Mouse (Mus musculus) retina, embryonic 14.5 days (tissue): ENCODE results near the gene Hoxd13.

Experiments used
- DNase-seq: peaks from one replicate; pipeline ENCODE4 v3.0.0-alpha.2; 2015; ENCODE audit warnings: low spot score

Hoxd13 gene

DNA sequence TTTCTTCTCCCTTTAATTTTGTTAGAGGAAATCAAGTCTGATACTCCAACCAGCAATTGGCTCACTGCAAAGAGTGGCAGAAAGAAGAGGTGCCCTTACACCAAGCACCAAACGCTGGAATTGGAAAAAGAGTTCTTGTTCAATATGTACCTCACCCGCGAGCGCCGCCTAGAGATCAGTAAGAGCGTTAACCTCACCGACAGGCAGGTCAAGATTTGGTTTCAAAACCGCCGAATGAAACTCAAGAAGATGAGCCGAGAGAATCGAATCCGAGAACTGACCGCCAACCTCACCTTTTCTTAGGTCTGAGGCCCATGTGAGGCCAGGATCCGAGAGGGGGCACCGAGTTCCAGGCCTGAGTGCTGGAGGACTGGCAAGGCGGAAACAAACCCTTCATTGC is 26.0 kb downstream of the Hoxd13 start:
- DNase-seq: peak; percentile 71

DNA sequence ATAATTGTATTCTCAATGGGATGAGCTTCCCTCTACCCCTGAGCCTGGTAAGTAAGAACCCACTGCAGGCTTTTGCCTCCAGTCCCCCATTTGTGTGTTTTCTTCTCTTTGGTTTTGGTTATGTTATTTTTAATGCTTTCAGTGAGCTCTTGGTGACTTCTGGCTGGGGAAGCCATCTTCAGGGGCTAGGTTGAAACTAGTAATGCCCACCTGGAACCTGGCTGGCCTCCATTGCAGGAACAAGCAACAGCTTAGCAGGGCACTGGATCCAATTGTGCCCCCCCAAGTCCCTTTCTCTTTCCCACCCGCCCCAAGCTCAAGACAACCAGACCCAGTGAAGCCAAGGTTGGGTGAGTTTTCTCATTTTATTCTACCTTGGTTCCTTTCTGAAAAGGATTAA is 27.3 kb downstream of the Hoxd13 start:
- DNase-seq: no peak

DNA sequence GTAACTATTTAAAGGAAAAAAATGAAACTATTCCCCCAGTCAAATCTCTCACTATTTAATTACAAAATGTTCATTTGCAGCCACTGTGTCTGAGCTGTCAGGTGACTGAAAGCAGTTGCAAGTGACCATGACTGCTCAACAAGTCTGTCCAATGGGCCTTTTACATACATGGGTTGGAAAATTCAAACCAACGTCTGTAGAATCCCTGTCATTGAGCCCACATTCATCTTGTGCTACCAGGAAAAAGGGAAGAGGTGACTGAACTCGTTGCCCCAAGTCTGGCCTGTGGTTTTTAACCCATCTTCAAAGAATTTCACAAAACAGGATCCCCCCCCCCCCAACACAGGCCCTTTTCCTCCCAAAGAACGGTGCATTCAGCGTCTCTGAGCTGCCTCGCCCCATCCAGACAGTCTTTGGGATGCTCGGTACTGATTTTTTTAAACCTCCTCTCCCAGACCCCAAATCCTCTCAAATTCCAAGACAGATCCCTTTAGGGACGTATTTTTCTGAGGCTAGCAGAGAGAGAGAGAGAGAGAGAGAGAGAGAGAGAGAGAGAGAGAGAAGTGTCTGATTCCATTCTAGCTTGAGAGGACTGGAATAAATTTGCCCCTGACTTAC is 27.8 kb downstream of the Hoxd13 start:
- DNase-seq: no peak

DNA sequence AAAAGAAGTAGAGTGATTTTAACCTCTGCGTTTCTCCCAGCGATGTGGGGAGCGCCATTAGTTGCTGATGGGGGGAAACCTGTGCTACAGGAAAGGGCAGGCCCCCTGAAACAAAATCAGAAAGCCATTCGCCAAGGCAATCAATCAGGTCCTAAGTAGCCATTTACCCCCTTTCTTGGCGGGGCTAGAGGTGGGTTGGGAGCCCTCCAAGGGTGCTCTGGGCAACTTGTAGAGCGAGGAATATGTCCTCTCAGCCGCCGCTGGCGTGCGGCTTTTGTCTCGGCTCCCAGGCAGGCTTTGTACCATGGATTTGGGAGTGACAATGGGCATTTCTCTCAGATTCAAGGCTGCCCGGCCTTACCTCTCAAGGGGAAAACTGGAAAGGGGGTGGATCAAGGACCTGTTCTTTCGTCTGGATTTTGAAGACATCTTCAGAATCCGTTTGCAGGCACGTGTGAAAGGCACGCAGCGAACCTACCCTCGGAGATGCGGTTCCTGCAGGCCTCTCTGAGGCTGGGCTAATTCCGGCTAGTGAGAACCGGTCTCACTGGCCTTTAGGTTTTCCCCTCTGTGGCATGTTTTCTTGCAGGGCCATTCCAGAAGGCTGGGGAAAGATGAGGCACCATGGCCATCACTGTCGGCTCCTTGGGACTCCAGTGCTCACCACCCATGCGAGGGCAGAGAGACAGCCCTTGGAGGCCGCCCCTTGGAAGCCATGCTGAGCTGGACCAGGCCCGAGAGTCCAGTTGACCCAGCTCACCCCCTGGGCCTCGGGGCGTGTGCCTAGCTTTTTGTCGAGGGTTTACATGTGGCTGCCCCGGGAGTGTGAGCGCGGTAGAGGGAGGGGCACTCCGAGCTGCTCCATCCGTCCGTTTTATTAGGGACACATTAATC is 28.6 kb downstream of the Hoxd13 start:
- DNase-seq: no peak

DNA sequence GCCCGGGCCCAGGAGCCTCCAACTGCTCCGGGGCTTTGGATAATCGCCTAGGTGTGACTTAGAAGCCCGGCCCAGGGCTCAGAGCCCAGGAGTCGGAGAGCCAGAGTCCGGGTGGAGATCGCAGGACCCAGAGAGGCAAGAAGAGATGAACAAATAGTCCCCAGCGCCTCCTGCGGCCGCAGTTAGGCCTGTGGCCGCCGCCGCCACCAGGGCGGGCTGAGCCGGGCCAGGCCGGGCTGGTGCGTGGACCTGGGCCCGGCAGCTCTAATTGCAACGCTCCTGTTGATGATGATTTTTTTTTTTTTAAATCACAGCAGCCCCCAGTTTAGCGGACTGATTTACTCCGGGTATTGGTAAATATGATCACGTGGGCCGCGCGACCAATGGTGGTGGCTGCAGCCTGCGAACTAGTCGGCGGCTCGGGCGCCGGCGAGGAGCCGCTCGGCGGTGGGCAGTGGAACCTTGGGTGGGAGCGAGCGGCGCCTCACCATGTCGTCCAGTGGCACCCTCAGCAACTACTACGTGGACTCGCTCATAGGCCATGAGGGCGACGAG is 29.5 kb downstream of the Hoxd13 start, which contains the start of gene Hoxd9:
TSS of gene Hoxd9 (plus strand) at position 161 of the 555 bp plus-strand sequence.
- DNase-seq: peak; percentile 70

DNA sequence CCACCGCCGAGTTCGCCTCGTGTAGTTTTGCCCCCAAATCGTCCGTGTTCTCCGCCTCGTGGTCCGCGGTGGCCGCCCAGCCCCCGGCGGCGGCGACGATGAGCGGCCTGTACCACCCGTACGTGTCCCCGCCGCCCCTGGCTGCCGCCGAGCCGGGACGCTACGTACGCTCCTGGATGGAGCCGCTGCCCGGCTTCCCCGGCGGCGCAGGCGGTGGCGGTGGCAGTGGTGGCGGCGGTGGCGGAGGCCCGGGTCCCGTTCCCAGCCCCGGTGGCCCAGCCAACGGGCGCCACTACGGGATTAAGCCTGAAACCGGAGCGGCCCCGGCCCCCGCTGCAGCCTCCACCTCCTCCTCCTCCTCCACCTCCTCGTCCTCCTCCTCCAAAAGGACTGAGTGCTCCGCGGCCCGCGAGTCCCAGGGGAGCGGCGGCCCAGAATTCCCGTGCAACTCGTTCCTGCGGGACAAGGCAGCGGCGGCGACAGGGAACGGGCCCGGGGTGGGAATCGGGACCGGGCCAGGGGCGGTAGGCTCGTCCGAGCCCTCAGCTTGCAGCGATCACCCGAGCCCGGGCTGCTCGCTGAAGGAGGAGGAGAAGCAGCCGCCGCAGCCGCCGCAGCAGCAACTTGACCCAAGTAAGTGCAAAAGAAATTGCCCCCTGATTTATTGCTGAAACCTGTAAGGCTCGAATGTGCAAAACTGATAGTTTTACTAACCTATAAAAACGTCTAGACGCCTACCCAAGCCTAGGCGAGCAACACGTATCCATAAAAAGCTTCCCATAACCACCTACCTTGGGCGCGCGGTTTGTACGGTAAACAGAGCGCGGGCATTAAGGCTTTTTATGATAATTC is 30.3 kb downstream of the Hoxd13 start:
- no peak for DNase-seq

DNA sequence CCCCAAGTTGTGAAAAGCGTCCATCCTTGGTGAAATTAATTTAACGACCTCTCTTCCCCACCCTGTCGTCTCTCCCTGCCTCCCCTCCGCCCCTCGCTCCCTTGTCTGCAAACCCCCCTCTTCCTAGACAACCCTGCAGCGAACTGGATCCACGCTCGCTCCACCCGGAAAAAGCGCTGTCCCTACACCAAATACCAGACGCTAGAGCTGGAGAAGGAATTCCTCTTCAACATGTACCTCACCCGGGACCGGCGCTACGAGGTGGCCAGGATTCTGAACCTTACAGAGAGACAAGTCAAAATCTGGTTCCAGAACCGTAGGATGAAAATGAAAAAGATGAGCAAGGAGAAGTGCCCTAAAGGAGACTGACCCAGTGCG is 30.9 kb downstream of the Hoxd13 start:
- DNase-seq: no peak

DNA sequence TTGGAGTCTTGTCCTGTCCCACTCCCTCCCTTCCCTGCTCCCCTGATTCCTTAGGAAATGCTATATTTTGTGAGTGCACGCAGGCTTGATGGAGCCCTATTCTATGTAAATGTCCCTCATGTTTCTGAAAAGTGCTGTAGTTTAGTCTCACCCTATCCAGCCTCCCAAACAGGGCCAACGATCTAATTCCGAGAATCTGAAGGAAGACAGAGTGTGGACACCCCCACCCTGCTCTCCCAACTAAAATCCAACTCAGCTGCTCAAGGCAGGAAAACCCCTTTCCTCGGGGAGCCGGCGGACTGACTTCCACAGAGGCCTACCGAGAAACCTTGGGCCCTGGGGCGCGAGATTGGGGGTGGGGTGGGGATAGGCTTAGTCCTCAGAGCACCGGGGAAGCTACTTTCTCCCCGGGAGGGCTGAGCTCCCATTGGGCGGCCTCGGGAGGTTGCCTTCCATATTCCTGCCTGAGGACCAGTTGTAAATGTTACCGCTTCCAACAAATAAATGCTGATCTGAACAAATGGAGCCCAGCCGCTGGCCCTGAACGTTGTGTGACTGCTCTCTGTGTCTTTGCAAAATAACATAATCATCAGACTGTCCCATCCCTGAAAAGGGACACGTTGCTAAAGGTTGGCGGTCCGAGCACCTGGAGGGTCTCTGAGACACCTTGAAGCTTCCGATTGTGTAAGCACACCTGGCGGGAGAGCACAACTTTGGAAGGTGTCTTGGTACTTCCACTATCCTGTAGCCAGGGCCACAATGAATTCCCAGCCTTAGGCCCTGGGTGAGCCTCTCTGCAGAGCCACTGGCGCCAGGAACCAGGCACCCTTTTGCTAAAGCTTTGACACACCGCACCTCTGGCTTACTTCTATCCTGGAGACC is 31.8 kb downstream of the Hoxd13 start:
- no peak for DNase-seq

DNA sequence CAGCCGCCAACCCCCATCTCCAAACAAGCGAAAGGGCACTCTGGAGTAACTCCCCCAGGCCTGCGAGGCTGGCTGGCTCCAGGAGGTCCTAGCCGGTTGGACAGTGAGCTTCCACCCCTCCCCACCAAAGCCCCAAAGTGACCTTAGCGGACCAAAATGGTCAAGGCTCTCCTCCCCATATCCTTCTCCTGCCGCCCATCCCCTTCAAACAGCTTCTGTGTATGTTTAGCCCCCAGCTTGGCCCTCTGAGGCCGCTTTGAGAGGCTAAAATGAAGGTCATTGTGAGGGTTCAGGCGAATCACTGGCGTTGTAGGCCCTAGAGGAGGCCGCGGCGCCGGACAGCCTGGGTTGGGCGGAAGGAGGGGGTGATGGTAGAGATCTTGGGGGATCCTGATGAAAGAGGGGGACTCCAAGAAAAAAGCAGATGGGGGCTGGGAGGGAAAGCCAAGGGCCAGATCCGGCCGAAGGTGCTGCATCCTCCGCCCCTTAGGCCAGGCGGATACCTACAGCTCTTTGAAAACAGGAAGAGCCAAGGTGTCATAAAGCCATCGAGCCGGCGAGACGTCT is 32.5 kb downstream of the Hoxd13 start:
- no peak for DNase-seq

DNA sequence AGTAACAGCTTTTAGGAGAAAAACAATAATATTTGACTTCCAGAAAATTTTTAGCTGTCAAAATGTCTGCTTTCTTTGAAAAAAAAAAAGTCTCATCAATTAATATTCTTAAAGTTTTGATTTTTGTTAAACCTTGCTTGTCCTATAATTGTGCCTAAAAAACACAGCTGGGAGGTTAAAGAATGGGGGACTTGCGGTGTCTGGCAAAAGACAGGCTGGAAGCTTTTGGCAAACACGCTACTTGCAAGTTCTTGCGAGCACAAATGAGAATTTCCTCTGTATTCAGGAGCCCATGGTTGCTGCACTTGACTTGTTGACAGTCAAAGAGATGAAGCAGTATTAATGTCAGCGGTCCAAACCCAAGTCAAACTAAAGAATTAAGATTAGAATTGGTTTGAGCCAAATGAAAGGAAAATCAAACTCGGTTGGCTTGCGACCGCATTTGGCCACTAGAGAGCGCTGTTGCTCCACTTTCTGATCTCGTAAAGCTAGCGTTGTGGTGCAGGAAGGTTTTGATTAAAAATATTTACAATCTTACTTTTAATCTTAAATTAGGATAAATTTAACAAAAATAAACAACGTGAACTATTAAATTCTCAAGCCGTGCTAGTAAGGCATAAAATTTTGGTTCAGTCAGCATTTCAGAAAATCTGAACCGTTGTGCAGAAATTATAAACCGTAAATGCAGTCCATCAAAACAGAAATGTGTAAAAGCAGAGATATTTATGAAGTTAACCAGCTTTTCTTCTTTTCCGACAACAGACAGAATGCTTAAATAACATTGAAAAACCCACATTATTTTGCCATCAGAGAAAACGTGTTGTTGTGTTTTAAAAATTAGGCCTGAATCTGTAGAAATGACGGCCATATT is 34.1 kb downstream of the Hoxd13 start:
- DNase-seq: peak; percentile 92

DNA sequence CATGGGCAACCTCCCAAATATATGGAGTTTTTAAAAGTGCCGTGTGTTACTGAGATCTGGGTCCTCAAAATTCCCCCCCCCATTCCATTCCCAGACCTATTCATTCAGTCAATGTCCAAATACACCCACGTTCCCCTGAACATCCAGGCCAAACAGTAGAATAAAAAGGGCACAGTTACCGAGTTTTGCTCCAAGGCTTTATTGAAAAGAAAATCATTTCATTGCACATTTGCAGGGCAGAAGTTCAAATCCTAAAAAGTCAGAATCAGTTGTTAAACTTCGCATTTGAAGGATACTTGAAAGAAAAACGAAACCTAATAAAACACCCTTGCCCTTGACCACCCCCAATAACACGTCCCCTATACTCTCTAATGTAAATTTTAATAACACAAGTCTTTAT is 34.7 kb downstream of the Hoxd13 start:
- DNase-seq: no peak

DNA sequence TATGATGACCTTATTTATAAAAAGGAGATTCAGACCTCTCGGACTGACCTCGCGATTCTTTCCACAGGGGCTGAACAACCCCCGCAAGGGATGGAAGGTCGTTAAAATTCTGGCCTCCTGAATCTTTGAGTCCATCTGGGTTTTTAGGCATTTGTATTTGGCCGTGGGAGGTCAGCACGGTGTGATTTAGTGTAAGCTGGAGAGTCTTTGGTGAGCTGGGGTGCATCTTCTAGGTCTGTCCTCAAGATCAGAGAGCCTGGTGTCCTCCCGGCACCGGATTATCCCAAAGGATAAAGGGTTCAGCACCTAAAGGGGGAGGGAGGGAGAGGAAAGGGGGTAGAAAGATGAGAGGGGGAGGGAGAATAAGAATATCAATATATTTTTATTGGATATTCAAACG is 35.2 kb downstream of the Hoxd13 start:
- no peak for DNase-seq

DNA sequence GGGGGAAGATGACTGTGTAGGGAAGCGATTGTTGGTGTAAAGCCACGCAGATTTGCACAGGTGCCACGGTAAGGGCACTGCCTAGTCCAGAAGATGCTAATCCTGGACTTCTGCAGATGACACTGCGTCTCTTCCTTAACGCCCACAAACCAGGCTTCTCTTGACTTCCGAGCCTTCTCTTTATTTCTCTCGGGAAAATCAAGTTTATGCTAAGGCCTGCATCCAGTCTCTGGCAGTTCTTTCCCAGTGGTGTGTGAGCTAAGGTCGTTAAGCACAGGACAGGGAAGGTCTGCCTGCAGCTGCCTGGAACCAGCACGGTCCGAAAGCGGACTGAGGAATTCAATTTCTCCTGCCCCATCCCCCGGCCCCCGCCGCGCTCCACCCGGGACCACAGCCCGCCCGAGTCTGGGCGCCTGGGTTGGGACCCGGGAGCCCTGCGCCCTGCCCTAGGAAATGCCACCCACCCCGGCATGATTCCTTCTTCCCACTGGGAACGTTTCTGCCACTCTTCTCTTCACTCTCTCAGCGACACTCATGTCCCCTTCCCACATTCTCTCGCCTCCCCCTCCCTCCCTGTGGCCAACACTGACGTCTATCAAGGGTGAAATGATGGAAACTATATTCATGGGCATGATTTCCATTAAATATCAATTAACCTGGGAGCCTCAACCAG is 35.7 kb downstream of the Hoxd13 start:
- no peak for DNase-seq

DNA sequence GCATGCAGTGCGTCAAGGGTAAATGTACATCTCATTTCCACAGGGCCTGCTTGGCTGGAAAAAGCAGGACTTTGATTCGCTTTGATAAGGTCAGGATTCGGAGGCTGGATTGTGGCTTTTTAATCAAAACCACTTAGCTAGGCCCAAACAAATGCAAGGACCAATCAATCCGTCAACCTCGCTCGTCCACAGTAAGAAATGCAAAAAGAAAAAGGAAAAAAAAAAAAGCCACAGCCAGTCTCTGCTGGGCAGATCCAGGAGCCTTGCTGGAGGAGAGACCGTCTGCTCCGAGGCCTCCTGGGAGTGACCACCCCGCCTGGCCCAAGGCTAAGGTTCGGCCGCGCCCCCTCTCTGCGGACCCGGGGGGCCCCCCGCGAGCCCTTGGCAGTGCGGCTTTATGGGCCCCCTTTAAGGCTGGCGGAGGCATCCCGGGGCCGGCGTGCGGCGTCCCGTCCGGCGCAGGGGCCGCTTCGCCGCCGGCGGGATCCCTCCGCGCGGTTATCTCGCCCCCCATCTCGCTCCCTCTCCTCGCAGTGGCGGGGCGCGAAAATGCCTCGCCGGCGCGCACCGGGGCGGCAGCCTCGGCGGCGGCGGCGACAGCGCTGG is 36.4 kb downstream of the Hoxd13 start, which contains the start of gene Hoxd8:
TSS of gene Hoxd8 (plus strand) at position 223 of the 606 bp plus-strand sequence.
- no peak for DNase-seq

DNA sequence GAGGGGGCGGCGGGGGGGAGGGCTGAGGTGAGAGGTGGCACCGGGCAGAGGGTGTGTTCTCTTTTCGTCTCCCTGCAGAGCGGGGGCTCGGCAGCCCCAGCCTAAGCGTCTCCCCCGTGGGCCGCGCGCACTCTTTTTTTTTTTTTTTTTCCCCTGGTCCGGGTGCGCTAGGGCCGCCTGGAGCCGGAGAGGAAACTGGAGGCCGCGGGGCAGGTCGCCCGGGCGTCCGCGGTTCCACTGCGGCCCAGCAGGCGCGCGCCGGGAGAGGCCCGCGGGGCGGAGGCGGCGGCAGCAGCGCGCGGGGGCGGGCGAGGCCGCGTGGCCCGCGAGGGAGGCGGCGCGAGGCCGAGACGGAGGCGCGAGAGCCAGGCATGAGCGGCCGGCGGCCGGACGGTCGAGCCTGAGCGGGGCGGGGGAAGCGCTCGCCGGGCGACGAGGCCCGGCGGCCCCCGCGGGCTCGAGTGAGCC is 36.9 kb downstream of the Hoxd13 start:
- no peak for DNase-seq

DNA sequence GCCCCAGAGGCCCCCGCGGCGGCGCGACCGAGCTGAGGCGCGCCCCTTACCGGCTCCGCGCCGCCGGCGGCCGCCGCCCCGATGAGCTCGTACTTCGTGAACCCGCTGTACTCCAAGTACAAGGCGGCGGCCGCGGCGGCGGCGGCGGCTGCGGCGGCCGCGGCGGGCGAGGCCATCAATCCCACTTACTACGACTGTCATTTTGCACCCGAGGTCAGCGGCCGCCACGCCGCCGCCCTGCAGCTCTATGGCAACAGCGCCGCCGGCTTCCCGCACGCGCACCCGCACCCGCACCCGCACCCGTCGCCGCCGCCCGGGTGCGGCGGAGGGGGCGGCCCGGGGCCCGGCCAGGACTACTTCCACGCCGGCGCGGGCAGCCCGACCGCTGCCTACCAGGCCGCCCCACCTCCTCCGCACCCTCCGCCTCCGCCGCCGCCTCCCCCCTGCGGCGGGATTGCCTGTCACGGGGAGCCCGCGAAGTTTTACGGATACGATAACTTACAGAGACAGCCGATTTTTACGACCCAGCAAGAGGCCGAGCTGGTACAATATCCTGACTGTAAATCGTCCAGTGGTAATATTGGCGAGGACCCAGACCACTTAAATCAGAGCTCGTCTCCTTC is 37.5 kb downstream of the Hoxd13 start:
- DNase-seq: no peak

DNA sequence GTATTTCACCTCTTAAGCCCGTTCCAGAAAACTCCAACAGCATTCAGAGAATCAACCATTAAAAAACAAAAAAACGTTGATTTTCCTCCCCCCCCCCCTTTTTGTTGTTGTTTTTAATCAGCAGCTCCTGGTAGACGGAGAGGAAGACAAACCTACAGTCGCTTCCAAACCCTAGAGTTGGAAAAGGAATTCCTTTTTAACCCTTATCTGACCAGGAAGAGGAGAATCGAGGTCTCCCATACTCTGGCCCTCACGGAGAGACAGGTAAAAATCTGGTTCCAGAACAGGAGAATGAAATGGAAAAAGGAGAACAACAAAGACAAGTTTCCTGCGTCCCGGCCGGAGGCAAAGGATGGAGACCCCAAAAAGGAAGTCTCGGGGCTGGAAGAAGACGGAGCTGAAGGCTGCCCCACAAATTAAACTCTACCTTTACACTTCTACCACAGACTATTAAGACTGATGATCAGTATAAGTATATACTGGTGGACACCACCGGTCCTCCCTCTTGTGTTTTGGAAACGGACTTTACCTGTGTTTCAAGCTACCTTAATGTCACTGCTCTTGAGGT is 38.4 kb downstream of the Hoxd13 start:
- DNase-seq: no peak

DNA sequence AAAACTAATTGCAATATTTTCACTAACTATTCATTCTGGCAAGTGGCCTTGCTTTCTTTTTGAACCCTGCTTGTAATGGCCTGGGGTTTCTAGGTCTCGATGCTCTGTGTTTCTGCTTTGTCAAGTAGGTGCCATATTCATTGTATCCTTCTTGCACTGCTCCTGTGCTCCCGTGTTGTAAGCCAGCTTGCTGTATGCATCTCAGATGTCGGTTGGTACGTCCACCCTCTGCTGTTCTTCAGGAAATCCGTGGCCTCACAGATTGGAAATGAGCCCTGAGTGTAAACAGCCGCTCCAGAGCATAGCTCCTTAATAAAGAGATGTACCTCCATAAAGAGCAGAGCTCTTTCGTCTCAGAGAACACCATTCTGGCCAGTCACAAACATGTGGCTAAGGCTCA is 39.5 kb downstream of the Hoxd13 start:
- no peak for DNase-seq
